Mouse (Mus musculus): ENCODE data around the gene Usp4. TPM values are rescaled to one million over a fixed set of nuclear protein-coding genes. Genes with fewer than 3 reads are reported as not detected.

Gene Usp4
- polyA plus RNA-seq, 2 experiments, result 38.5 to 59.3 TPM

DNA sequence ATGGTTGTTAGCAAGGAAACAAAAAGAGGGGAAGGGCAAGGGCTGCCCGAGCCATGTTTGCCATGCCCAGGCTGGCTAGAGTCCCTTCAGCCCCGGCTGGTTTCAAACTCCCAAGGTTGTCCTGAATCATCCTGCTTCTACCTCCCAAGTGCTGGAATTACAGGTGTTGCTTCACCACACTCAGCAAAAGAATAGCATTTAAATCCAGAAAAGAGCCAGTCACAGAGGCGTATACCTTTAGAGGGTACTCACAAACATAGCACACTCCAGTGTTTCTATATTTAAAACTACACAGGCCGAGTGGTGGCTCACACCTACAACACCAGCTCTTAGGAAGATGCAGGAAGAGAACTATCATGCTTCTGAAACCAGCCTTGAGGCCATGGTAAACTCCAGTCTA lies 61.9 kb downstream of the Usp4 start:
- no peak overlapping the region for H3K4me2 ChIP-seq (ENCODE audit: low read depth)
- H3K9me3 ChIP-seq (ENCODE audit: control insufficient read depth, low read length), result no peaks in the 10 kb centered on the region
- DNase-seq (ENCODE audit: low read depth in 3 of 3, low spot score in 3 of 3) (no peak), ATAC-seq (ENCODE audit: insufficient read depth) (no peak)
- H3K36me3 ChIP-seq (replicated peaks; ENCODE audit: control insufficient read depth, insufficient read depth, low read depth), result no peaks in the 10 kb centered on the region
- 67% methylated on average over 4 of the region's 4 CpGs for WGBS (ENCODE audit: insufficient replicate concordance)
- TF ChIP-seq CTCF (IDR thresholded peaks at IDR 0.05; ENCODE audit: low read depth) (no peak), EP300 (IDR thresholded peaks at IDR 0.05; ENCODE audit: low read depth) (no peak)
- H3K27ac ChIP-seq, result no peak overlapping the region
- no peak overlapping the region for H3K4me3 ChIP-seq (ENCODE audit: insufficient read depth in 1 of 2, low read depth in 2 of 2, low read length in 2 of 2)
- H3K9ac ChIP-seq (replicated peaks), result no peak overlapping the region
- no peaks in the 10 kb centered on the region for H3K27me3 ChIP-seq (ENCODE audit: control insufficient read depth, insufficient read depth, low read length)
- no peaks in the 10 kb centered on the region; a peak in 1 of 4 replicates for H3K4me1 ChIP-seq (replicated peaks; ENCODE audit: control insufficient read depth in 2 of 2, insufficient read depth in 2 of 2, low read length in 1 of 2)

- ATAC-seq (ENCODE audit: insufficient read depth), result no peak
- no peak overlapping the region for H3K27ac ChIP-seq
- H3K36me3 ChIP-seq (replicated peaks; ENCODE audit: control insufficient read depth, insufficient read depth, low read depth), result no peaks in the 10 kb centered on the region
- DNase-seq (ENCODE audit: low read depth in 3 of 3, low spot score in 3 of 3), result no peak
- H3K27me3 ChIP-seq (ENCODE audit: control insufficient read depth, insufficient read depth, low read length), result no peaks in the 10 kb centered on the region
- H3K4me3 ChIP-seq (ENCODE audit: insufficient read depth in 1 of 2, low read depth in 2 of 2, low read length in 2 of 2), result no peak overlapping the region
- H3K9ac ChIP-seq (replicated peaks), result no peak overlapping the region
- WGBS (ENCODE audit: insufficient replicate concordance), result 65% methylated on average over 9 of the region's 9 CpGs
- H3K4me1 ChIP-seq (replicated peaks; ENCODE audit: control insufficient read depth in 2 of 2, insufficient read depth in 2 of 2, low read length in 1 of 2), result no peaks in the 10 kb centered on the region
- H3K9me3 ChIP-seq (ENCODE audit: control insufficient read depth, low read length), result no peaks in the 10 kb centered on the region
- H3K4me2 ChIP-seq (ENCODE audit: low read depth), result no peak overlapping the region
- no peak for TF ChIP-seq CTCF (IDR thresholded peaks at IDR 0.05; ENCODE audit: low read depth)
- TF ChIP-seq EP300 (IDR thresholded peaks at IDR 0.05; ENCODE audit: low read depth), result no peak
Measured at GRCm38 (mm10) chr9:108411381-108411942, 63.8 kb downstream of the Usp4 start.

- no peak for ATAC-seq (ENCODE audit: insufficient read depth)
- Histone ChIP-seq H3K4me3 (ENCODE audit: insufficient read depth in 1 of 2, low read depth in 2 of 2, low read length in 2 of 2) (no peak overlapping the region), H3K27me3 (ENCODE audit: control insufficient read depth, insufficient read depth, low read length) (no peaks in the 10 kb centered on the region), H3K4me1 (replicated peaks; ENCODE audit: control insufficient read depth in 2 of 2, insufficient read depth in 2 of 2, low read length in 1 of 2) (no peaks in the 10 kb centered on the region), H3K36me3 (replicated peaks; ENCODE audit: control insufficient read depth, insufficient read depth, low read depth) (no peaks in the 10 kb centered on the region), H3K9ac (replicated peaks) (no peak overlapping the region), H3K27ac (no peak overlapping the region), H3K9me3 (ENCODE audit: control insufficient read depth, low read length) (no peaks in the 10 kb centered on the region), H3K4me2 (ENCODE audit: low read depth) (no peak overlapping the region)
- no peak for TF ChIP-seq EP300 (IDR thresholded peaks at IDR 0.05; ENCODE audit: low read depth)
- TF ChIP-seq CTCF (IDR thresholded peaks at IDR 0.05; ENCODE audit: low read depth), result peak; percentile 52
- peak in 2 of 3 experiments; percentile 14 to 19 for DNase-seq (ENCODE audit: low read depth in 3 of 3, low spot score in 3 of 3)
- 82% methylated on average over 1 of the region's 1 CpGs for WGBS (ENCODE audit: insufficient replicate concordance)
Measured at GRCm38 (mm10) chr9:108412221-108412620, 64.6 kb downstream of the Usp4 start.

GRCm38 (mm10) chr9:108428384-108428783 lies 80.7 kb downstream of the Usp4 start, which contains the start of gene Ccdc36:
Ccdc36 (minus strand) TSS chr9:108428484.
- TF ChIP-seq EP300 (IDR thresholded peaks at IDR 0.05; ENCODE audit: low read depth) (no peak), CTCF (IDR thresholded peaks at IDR 0.05; ENCODE audit: low read depth) (no peak)
- H3K27ac ChIP-seq, result no peak within 1 kb of the TSS
- H3K9ac ChIP-seq (replicated peaks), result no peak within 1 kb of the TSS
- H3K9me3 ChIP-seq (ENCODE audit: control insufficient read depth, low read length), result no peaks in the 10 kb centered on the region
- no peak within 1 kb of the TSS for H3K4me3 ChIP-seq (ENCODE audit: insufficient read depth in 1 of 2, low read depth in 2 of 2, low read length in 2 of 2)
- H3K4me1 ChIP-seq (replicated peaks; ENCODE audit: control insufficient read depth in 2 of 2, insufficient read depth in 2 of 2, low read length in 1 of 2), result peaks cover 0 to 2% of the 10 kb centered on the region in 2 experiments; a peak in 1 of 4 replicates
- no peaks in the 10 kb centered on the region for H3K27me3 ChIP-seq (ENCODE audit: control insufficient read depth, insufficient read depth, low read length)
- no peak within 1 kb of the TSS for H3K4me2 ChIP-seq (ENCODE audit: low read depth)
- no peak for ATAC-seq (ENCODE audit: insufficient read depth)
- no peak for DNase-seq (ENCODE audit: low read depth in 3 of 3, low spot score in 3 of 3)
- H3K36me3 ChIP-seq (replicated peaks; ENCODE audit: control insufficient read depth, insufficient read depth, low read depth), result no peaks in the 10 kb centered on the region

- Histone ChIP-seq H3K9me3 (ENCODE audit: control insufficient read depth, low read length) (no peaks in the 10 kb centered on the region), H3K36me3 (replicated peaks; ENCODE audit: control insufficient read depth, insufficient read depth, low read depth) (no peaks in the 10 kb centered on the region), H3K27me3 (ENCODE audit: control insufficient read depth, insufficient read depth, low read length) (no peaks in the 10 kb centered on the region), H3K4me1 (replicated peaks; ENCODE audit: control insufficient read depth in 2 of 2, insufficient read depth in 2 of 2, low read length in 1 of 2) (peaks cover 0 to 2% of the 10 kb centered on the region in 2 experiments; a peak in 1 of 4 replicates), H3K27ac (no peak overlapping the region), H3K9ac (replicated peaks) (no peak overlapping the region), H3K4me2 (ENCODE audit: low read depth) (peak overlapping the region; percentile 4), H3K4me3 (ENCODE audit: insufficient read depth in 1 of 2, low read depth in 2 of 2, low read length in 2 of 2) (no peak overlapping the region)
- 42% methylated on average over 32 of the region's 32 CpGs for WGBS (ENCODE audit: insufficient replicate concordance)
- TF ChIP-seq CTCF (IDR thresholded peaks at IDR 0.05; ENCODE audit: low read depth) (no peak), EP300 (IDR thresholded peaks at IDR 0.05; ENCODE audit: low read depth) (no peak)
- 0 out of 2 replicates have a peak, but pooled peaks have one; percentile 47 for ATAC-seq (ENCODE audit: insufficient read depth)
- peak in 1 of 3 experiments; percentile 28 for DNase-seq (ENCODE audit: low read depth in 3 of 3, low spot score in 3 of 3)
Measured at GRCm38 (mm10) chr9:108431431-108432067, 83.9 kb downstream of the Usp4 start.
